Mouse (Mus musculus) intestine, postnatal 0 days (tissue): ENCODE results near the gene Camk1g. TPM values are rescaled to one million over a fixed set of nuclear protein-coding genes. Genes with fewer than 3 reads are reported as not detected.

Experiments used
- ATAC-seq: fragments of 200-750 bp; cut with Nextera tagmentation; 2 replicates; pipeline ENCODE4 v1.8.0; 2017; ENCODE audit warnings: mild to moderate bottlenecking, moderate TSS enrichment, moderate library complexity
- H3K27ac ChIP-seq: fragments of 300-500 bp; sonication (generic); 2 replicates; pipeline ENCODE4 v1.5.1; 2014; ENCODE audit warnings: mild to moderate bottlenecking, low read depth, low read length, moderate library complexity
- H3K27me3 ChIP-seq: fragments of 300-500 bp; sonication (generic); replicated peaks from 2 replicates; pipeline ENCODE4 v1.6.1; 2014; ENCODE audit warnings: low read length, mixed read lengths; ENCODE audit not compliant: control insufficient read depth, insufficient read depth
- H3K36me3 ChIP-seq: fragments of 300-500 bp; sonication (generic); 2 replicates; pipeline ENCODE4 v1.6.1; 2014; ENCODE audit warnings: mild to moderate bottlenecking, moderate library complexity; ENCODE audit not compliant: control insufficient read depth, insufficient read depth
- H3K4me1 ChIP-seq: fragments of 300-500 bp; sonication (generic); replicated peaks from 2 replicates; pipeline ENCODE4 v1.6.1; 2014; ENCODE audit warnings: antibody characterized with exemption, low read length, mixed read lengths; ENCODE audit not compliant: control insufficient read depth, insufficient read depth
- H3K4me2 ChIP-seq: fragments of 300-500 bp; sonication (generic); replicated peaks from 2 replicates; pipeline ENCODE4 v1.6.1; 2014; ENCODE audit warnings: low read depth, mild to moderate bottlenecking, moderate library complexity
- H3K4me3 ChIP-seq: fragments of 300-500 bp; sonication (generic); 2 replicates; pipeline ENCODE4 v1.5.1; 2014; ENCODE audit warnings: low read depth, low read length
- H3K9ac ChIP-seq: fragments of 300-500 bp; sonication (generic); 2 replicates; pipeline ENCODE4 v1.6.1; 2014; ENCODE audit warnings: mild to moderate bottlenecking, low read depth, low read length
- H3K9me3 ChIP-seq: fragments of 300-500 bp; sonication (generic); 2 replicates; pipeline ENCODE4 v1.6.1; 2016; ENCODE audit warnings: mixed run types; ENCODE audit not compliant: control insufficient read depth
- CTCF ChIP-seq: sonication (generic); IDR thresholded peaks from 2 replicates; pipeline ENCODE4 v1.5.1; 2016; ENCODE audit warnings: low read depth, mild to moderate bottlenecking, control low read depth, antibody characterized with exemption, moderate library complexity
- WGBS: fragments of 180-500 bp; shearing (Covaris S2); extraction: QIAGEN DNeasy Blood & Tissue Kit; methylation state at CpG from one replicate; pipeline ENCODE4 v1.1.7; 2014; 5-methylcytosine and 5-hydroxymethylcytosine counted together
- polyA plus RNA-seq: library from polyadenylated mRNA; unstranded; fragments of >200 nt; fragmentation: Nextera tagmentation; extraction: Ambion mirVana; gene quantifications from 2 replicates; pipeline ENCODE4 v1.2.1, GENCODE M21; 2015

Gene Camk1g
- polyA plus RNA-seq, 1 experiment from 2014 or later, result 1.0 TPM

DNA sequence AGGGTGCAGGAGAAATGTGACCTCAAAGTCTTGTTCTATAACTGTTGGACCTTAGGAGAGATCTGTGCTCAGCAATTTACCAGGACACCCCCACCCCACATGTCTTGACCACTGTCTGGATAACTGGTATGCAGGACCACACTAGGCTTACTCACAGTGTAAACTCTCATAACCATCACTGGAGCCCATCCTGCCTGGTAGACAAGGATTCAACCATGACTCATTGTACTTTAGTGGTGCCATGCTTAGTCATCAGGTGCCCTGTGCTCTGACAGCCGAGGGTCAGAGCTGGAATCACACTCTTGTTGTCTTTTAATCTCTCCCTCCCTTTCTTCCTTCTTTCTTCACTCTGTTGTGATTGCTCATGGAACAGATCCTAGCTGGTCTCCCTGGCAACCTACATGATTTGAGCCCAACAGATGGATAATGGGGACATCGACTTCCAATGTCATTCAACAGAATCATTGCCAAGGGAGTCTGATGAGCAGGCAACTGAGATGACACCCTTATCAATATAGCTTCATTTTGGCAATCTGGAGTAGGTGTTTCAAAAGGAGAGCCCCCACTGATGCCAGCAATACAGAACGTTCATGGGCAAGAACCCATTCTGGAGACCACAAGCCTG lies 71.8 kb downstream of the Camk1g start:
- ATAC-seq, result no peak
- Histone ChIP-seq H3K4me1 (no peaks in the 10 kb centered on the region), H3K9ac (no peak overlapping the region), H3K27ac (no peak overlapping the region), H3K4me3 (no peak overlapping the region), H3K27me3 (no peaks in the 10 kb centered on the region), H3K36me3 (no peaks in the 10 kb centered on the region), H3K4me2 (no peak overlapping the region), H3K9me3 (no peaks in the 10 kb centered on the region)
- 87% methylated on average over 3 of the region's 3 CpGs for WGBS
- no peak for TF ChIP-seq CTCF

Other genes starting within 250 kb of the Camk1g start
- gene Diexf, start 240.0 kb downstream of the Camk1g start, polyA plus RNA-seq, result 1.7 and 1.8 TPM in 2 replicates
- 47.8 and 48.3 TPM in 2 replicates for gene Irf6, start 217.2 kb downstream of the Camk1g start, polyA plus RNA-seq
- 7.2 and 8.0 TPM in 2 replicates for gene A130010J15Rik, start 202.3 kb downstream of the Camk1g start, polyA plus RNA-seq
- 2.5 and 3.2 TPM in 2 replicates for gene Traf3ip3, start 168.6 kb downstream of the Camk1g start, polyA plus RNA-seq
- gene Lamb3, start 162.6 kb downstream of the Camk1g start, polyA plus RNA-seq, result 1.7 and 2.5 TPM in 2 replicates
- 2.7 and 3.2 TPM in 2 replicates for gene Hsd11b1, start 106.2 kb downstream of the Camk1g start, polyA plus RNA-seq
- 10.1 and 11.7 TPM in 2 replicates for gene G0s2, start 97.1 kb downstream of the Camk1g start, polyA plus RNA-seq